Mouse (Mus musculus) right cerebral cortex, adult 2 months (tissue): ENCODE measurements around the gene Tbcd.

Experiments used
- DNase-seq, 2 experiments: peaks; one replicate each; pipeline ENCODE4 v3.0.0; 2021 to 2022; ENCODE audit warnings: low spot score in 2 of 2

Gene Tbcd

DNA sequence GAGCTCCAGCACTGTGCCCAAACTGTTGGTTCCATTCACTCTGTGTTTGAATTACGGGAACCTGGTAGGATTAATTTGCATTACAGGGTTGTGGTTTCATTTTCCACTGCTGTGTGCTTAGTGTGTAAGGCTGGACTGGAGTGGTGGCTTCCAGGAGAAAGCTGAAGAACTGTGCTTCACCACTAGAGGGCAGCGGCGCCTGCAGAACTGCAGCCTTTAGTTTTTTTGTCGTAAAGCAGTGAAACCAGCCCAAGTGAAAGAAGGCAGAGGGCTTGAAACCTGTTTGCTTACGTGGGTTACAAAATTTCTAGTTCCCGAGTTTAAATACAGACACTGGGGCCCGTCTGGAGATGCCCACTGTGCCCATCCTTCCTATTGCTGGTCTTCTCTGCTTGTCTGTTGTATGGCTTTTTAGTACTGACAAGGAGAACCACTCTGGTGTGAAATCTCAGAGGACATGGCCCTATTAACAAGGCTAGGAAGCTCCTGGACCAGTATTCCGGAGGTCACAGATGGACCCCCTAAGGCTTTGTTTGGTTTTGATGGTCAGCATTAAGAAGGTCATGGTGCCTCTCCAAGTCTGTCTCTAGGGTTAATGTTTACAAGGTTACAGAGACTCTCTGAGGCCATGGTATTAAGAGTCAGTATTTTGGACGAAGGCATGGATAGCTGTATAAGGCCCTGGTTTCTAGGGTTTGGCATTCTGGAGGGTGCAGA lies 24.1 kb downstream of the Tbcd start:
- peak; percentile 70 to 74 for DNase-seq

DNA sequence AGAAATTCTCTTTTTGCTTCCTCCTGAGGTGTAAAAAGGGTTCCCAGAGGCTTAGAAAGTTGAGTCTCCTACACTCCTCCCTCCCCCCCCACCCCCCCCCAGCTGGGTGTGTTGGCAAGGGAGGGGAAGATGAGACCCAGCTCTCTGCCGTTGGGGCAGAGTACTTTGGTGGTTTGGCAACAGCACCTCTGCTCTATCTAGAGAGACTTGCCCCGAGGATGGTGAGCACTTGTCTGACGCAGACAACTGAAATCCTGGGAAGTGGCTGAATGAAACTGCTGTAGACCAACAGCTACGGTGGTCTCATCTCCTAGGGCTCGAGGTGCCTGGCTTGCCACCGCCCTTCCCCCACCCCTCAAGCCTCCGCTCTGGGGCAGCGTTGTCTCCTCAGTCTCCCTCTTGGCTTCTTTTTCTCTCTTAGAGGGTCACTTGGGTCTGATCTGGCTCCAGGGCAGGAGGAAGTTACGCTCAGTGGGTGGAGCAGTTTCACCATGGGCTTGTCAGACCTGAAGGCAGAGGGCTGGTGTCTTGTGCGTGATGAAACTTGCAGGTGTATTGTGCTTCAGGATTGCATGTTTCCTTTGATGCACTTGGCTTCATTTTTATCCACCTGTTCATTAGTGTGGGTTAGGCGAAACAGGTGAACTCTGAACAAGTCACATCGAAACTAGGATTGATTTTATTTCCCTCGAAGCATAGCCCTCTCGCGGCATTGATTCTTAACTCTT lies 27.9 kb downstream of the Tbcd start:
- DNase-seq, result no peak

DNA sequence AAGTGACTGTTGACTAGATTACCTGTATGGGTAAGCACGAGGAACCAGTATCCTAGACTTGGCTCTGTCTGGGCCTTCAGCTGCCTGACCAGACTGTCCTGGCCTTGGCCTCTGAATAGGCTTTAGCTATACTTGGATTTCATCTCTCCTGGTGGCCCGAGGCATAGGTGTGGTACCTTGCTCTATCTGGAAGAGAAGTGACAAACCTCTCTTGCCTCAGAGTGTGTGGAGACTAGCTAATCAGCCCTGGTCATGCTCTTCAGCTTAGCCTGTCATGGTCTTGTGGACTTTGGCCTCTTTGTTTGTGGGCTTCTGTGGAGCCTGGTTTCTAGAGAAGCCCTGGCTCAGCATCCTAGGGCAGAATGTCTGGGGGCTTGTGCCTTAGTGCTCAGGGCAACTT lies 29.4 kb downstream of the Tbcd start:
- no peak for DNase-seq

DNA sequence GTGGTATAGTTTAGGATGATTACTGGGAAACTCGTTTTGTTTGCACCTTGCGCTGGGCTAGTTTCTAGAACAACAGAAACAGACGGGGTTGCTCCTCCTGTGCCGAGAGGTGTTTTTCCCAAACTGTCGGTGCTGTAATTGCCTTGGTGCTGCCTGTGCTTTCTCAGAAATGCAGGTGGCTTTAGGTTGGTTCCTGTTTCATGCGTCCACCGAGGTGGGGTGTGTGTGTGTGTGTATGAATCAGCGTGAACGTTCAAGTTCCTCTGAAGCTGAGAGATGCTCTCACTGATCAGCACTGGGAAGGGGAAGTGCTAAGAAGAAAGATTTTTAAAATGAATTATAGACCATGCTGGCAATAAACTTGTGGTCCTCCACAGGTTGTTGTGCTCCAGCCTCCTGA lies 34.1 kb downstream of the Tbcd start:
- DNase-seq, result peak in 1 of 2 experiments; percentile 14

- no peak for DNase-seq
Measured at GRCm38 (mm10) chr11:121490651-121491050, 38.9 kb downstream of the Tbcd start.

DNA sequence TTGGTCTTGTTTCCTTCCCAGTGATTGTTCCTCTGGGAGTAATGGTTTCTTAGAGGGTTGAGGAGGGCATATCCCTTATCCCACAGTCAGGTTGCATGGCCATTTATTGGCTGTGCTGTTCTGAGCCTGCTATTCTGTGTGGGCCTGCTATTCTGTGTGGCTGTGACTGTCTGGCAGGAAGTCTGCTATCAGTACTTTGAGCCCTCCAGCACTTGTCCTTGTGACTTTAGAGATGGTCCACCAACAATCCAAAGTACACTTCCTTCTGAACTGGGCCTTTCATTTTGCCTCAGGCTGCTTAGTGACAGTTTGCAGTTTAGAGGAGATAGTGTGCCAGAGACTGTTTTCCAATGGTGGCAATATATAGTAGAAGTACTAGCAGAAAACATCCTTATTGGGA lies 48.8 kb downstream of the Tbcd start:
- no peak for DNase-seq

- no peak for DNase-seq
Measured at GRCm38 (mm10) chr11:121501525-121501924, 49.8 kb downstream of the Tbcd start.

DNA sequence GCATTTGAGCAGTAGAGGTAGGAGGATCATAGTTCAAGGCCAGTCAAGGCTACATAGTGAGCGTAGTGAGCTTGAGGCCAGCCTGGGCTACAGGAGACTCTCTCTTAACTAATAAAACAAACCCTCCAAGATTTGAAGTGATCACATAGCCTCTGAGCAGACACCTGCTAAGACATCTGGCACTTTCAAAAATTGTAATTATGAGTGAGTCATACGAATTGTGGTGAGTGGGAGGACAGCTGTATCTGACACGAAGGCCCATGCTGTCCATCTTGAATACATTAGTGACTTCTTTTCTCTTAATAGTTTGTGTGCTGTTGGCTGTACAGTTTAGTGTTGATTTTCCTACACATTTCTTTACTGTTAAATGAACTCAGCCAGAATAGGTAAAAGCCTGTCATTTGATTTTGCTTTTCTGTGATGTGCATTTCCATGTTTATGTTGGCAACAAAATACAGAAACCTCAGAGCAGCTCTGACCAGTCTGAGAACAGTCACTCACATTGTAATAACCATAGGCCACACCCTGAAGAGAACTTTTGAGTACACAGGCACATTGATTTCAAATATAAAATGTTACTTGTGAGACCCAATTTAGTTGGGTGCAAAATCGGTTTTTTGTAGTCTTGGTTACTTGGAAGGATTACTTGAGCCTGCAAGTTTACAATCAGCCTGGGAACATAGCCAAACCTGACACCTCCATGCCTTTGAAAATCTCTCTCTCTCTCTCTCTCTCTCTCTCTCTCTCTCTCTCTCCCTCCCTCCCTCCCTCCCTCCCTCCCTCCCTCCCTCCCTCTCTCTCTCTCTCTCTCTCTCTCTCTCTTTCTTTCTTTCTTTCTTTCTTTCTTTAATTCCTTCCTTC lies 50.5 kb downstream of the Tbcd start:
- DNase-seq, result no peak

DNA sequence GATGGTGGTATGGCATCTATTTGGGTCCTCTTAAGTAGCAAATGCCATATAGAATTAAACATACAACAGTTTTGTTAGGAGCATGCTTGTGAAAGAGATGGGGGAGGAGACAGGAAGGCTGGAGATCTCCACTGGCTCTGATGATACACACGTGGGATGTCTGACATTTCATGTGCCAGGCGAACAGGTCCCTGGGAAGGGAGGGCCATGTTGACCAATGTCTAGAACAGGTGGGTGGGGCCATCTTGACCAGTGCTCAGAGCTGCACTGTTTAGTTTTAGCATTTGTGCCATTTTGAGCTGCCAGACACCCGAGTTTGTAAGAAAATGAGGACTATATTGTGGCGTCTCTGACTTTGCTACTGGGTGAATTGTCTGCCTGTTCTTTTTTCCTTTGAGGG lies 56.7 kb downstream of the Tbcd start:
- no peak for DNase-seq

DNA sequence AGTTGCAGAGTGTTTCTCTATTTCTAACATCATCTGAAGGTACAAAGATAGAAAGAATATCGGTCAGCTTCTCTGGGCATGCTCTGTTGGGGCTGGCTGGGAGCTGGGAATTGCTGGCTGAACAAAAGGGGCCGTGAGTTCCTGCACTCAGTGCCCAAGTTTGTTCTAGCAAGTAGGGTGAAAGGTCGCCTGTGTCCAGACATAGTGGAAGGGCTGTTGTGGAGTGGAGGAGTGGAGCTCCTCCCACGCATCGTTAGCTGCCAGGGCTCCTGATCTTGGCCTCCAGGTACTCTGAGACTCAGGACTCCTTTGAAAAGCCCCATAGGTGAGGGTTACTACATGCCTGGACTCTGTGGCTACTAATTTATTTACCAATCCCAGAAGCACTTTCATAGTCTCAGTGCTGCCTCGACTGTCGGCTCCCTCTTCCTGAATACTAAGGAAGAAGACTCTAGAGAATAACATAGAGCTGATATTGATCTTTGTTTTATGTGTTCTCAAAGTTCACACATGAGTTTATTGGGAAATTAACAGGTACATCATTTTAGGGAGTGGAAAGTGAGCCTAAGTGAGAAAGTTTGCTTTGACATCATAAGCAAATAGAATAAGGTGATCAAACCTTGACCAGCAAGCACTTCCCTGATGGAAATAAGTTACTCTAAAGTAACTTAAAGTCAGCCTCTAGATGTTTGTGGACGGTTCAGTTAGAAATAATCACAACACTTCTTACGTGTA lies 58.9 kb downstream of the Tbcd start:
- no peak for DNase-seq

DNA sequence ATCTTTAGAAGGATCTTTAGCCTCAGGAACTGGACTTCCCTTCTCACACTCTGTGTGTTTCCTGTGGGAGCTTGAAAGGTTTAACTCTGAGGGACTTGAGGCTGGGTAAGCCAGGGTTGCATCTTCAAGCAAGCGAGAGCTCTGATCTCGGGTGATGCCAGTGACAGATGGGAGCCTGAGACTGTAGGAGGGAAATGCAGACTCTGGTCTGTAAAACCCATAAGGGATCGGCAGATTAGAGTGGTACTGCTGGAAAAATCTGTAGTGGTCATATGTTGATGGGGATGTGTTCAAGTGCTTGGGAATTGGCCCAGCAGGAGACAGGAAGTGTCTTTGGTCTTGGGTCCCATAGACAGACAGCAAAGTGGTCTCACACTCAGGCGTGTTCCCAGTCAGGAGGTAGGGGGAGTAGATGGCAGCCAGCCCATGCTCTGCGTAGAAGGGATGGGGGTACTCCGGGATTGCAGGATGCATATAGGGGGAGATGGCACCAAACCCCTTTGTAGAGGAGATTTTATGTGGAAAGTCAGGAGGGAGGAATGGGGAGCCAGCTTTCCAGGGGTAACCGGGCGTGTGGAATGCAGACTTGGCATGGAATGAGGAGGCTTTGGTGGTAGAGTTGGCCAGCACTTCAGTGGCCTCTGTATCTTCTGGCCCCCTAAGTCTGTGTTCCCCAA lies 61.3 kb downstream of the Tbcd start:
- DNase-seq, result peak in 1 of 2 experiments; percentile 35

GRCm38 (mm10) chr11:121515996-121516395 lies 64.2 kb downstream of the Tbcd start:
- DNase-seq, result no peak

- no peak for DNase-seq
Measured at GRCm38 (mm10) chr11:121516906-121517305, 65.2 kb downstream of the Tbcd start.

DNA sequence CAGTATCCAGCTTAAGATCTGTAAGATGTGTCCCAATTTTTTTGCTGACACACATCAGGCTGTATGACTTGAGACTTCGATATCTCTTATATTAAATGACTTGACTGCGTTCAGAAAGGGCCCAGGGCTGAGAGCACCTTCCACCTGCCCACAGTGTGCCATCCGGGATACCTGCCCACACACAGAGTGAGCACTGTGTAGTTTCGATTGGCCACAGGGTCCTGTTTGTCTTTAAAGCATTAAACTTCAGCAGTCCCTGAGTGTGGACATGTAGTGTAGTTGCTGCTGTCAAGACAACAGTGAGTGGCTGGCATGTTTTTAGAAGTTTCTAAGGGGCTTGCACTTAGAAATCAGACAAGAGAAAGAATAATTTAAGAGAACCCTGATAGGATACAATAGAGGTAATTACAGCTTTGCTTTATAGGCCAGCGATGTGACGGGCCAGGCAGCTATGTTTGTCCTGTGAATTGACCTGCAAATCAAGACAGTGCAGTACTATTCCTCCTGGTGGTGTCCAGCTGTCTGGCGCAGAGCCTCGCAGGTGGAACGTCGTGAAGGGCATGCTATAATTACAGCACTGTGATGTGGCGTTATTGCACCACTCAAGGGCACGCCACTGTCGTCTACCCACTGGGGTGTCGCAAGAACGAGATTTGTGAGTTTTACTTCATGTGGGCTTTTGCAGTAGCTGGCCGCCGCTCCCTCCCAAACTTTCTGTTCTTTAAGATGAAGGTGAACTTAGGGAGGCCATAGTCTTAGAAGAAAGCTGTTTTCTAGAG lies 66.1 kb downstream of the Tbcd start:
- DNase-seq, result no peak

DNA sequence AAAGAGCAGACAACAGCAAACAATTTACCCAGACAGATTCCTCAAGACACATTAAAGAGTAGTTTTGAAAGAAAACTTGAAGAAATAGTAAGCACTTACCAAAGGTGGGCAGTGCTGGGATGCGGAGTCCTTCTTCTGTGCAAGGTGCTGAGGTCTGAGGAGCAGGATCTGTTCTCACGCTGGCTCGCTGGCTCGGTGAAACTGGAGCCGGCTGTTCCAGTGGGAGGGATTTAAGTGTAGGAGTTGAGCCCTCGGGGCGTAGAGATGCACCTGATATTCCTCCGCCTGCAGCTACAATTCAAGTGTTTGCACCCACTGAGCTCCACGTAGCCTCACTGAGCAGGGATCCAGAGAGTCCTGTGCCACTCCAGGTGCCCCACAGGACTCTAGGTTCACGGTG lies 67.4 kb downstream of the Tbcd start, which contains the start of gene Zfp750:
Zfp750 (minus strand) TSS at position 203 of the 400 bp plus-strand sequence.
- DNase-seq, result peak; percentile 32 to 33

- DNase-seq, result no peak
Measured at GRCm38 (mm10) chr11:121519703-121520102, 68.0 kb downstream of the Tbcd start.

DNA sequence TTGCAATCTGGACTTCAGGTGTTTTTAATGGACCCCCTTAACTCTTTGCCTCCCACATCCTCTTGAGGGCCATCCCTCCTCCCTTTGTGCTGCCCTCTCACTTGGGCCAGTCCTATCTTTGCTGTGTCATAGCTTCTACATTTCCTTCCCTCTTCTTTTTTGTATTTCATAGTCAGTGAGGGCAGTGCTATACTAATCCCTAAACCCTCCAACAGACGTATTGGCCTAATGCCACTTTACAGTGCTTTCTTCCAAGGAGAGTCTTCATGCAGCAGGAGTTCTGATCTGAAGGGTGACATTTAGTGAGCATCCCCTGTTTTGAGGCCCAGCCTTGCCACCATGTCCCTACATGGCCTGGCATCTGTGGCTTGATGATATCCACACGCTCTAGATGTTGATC lies 69.0 kb downstream of the Tbcd start:
- DNase-seq, result no peak

- DNase-seq, result no peak
Measured at GRCm38 (mm10) chr11:121522156-121522762, 70.5 kb downstream of the Tbcd start.

- no peak for DNase-seq
Measured at GRCm38 (mm10) chr11:121524191-121524590, 72.4 kb downstream of the Tbcd start.

DNA sequence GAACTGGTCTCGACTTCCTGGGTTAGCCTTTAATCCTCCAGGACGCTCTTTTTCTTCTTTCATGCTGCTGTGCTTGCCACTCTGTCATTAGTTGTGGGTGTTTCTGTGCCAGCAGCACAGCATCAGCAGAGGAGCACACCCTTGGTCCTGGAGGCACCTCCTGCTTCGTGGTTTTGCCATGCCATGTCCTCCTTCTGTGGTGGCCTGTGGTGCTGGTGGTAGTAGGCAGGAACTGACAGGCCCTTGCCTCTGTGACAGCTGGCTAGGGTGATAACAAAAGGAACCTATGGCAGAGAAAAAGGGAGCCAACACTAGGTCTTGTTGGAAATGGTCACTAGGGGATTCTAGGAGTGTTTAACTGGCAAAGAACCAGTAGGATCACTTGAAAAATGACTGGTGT lies 78.0 kb downstream of the Tbcd start:
- DNase-seq, result no peak
